Mouse (Mus musculus) hindbrain, embryonic 16.5 days (tissue): ENCODE results near the gene Zfp160. TPM values are rescaled to one million over a fixed set of nuclear protein-coding genes. Genes with fewer than 3 reads are reported as not detected.
"Not testable (repeated sequence)": the region's sequence is repeated elsewhere in the genome, so short reads cannot be mapped to it uniquely, and the experiment has no call there.

Experiments
- ATAC-seq: fragments of 200-750 bp; cut with Nextera tagmentation; 2 replicates; pipeline ENCODE4 v1.8.0; 2017; ENCODE audit warnings: moderate TSS enrichment, moderate library complexity
- H3K27ac ChIP-seq: fragments of 300-500 bp; sonication (generic); 2 replicates; pipeline ENCODE4 v1.5.1; 2014; ENCODE audit warnings: low read depth, mild to moderate bottlenecking, control low read depth, low read length, moderate library complexity
- H3K27me3 ChIP-seq: fragments of 300-500 bp; sonication (generic); replicated peaks from 2 replicates; pipeline ENCODE4 v1.6.1; 2014; ENCODE audit warnings: low read length; ENCODE audit not compliant: control insufficient read depth, insufficient read depth
- H3K36me3 ChIP-seq: fragments of 300-500 bp; sonication (generic); 2 replicates; pipeline ENCODE4 v1.6.1; 2014; ENCODE audit warnings: mild to moderate bottlenecking, low read length, moderate library complexity, mixed read lengths; ENCODE audit not compliant: control insufficient read depth, insufficient read depth
- H3K4me1 ChIP-seq: fragments of 300-500 bp; sonication (generic); 2 replicates; pipeline ENCODE4 v1.6.1; 2014; ENCODE audit warnings: low read depth, low read length; ENCODE audit not compliant: control insufficient read depth, insufficient read depth
- H3K4me2 ChIP-seq: fragments of 300-500 bp; sonication (generic); 2 replicates; pipeline ENCODE4 v1.6.1; 2014; ENCODE audit warnings: mild to moderate bottlenecking, low read length, control low read depth, moderate library complexity
- H3K4me3 ChIP-seq: fragments of 300-500 bp; sonication (generic); 2 replicates; pipeline ENCODE4 v1.5.1; 2014; ENCODE audit warnings: mild to moderate bottlenecking, low read length, control low read depth, moderate library complexity
- H3K9ac ChIP-seq: fragments of 300-500 bp; sonication (generic); 2 replicates; pipeline ENCODE4 v1.6.1; 2014; ENCODE audit warnings: low read depth, mild to moderate bottlenecking, control low read depth, low read length, moderate library complexity
- H3K9me3 ChIP-seq: fragments of 300-500 bp; sonication (generic); 2 replicates; pipeline ENCODE4 v1.6.1; 2014; ENCODE audit warnings: mild to moderate bottlenecking, low read length, moderate library complexity; ENCODE audit not compliant: control insufficient read depth
- WGBS: fragments of 180-500 bp; shearing (Covaris S2); extraction: QIAGEN DNeasy Blood & Tissue Kit; methylation state at CpG from one replicate; pipeline ENCODE4 v1.1.7; 2014; 5-methylcytosine and 5-hydroxymethylcytosine counted together
- polyA plus RNA-seq: library from polyadenylated mRNA; unstranded; fragments of >200 nt; fragmentation: Nextera tagmentation; extraction: Ambion mirVana; gene quantifications from 2 replicates; pipeline ENCODE4 v1.2.1, GENCODE M21; 2015

The Zfp160 gene
- polyA plus RNA-seq, result 13.7 and 15.4 TPM in 2 replicates

DNA sequence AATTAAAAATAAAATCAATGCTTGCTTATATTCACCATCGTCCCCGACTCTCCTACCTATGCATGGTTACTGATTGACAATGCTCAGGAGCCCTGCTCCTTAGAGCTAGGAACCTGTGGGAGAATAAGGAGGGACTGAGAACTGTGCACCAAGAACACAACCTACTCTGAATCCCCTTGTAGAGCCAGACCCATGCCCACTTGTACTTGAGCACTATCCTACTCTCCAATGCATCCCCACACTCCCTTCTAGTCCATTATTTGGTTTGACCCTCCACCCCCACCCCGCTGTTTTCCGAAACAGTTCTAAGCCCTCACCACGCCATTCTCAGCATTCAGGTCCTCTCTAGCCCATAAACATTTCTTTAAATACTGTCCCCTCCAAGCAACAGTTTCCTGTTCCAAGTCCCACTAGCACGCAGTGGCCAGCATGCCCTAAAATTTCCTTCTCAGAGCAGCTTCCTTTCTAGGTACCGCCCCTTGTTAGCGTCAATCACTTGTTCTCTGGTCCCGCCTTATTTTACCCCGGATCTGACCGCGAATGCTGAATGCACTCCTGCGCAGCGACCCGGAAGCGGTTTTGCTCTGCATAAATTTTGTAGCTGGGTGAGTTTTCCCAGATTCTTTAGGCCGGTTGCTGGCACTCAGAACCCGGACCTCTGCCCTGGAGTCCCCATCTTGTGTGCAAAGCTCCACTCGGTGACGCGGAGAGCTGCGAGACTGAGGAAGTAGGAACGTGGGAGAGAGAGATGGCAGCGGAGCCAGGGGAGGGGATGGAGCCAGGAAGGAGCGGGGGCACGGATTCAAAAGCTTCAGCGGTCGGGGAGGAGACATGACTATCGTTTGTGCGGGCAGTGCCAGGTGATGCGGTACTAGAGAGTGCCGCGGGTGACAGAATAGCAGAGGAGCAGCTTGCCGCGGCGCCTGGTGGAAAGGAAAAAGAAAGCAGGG lies at the start of gene Zfp160:
Gene Zfp160, plus strand, starts transcription at position 522 of the 950 bp plus-strand sequence.
- peaks cover 9% of the 10 kb centered on the region for H3K4me1 ChIP-seq
- ATAC-seq, result peak; percentile 98
- H3K27me3 ChIP-seq, result no peaks in the 10 kb centered on the region
- peak within 1 kb of the TSS; percentile 91 for H3K27ac ChIP-seq
- peak within 1 kb of the TSS; percentile 88 for H3K9ac ChIP-seq
- H3K9me3 ChIP-seq, result no peaks in the 10 kb centered on the region
- H3K36me3 ChIP-seq, result peaks cover 10% of the 10 kb centered on the region; the same call in 1 of the 2 replicates
- H3K4me2 ChIP-seq, result peak within 1 kb of the TSS; percentile 78
- H3K4me3 ChIP-seq, result peak within 1 kb of the TSS; percentile 71
- 6% methylated on average over 36 of the region's 36 CpGs for WGBS

DNA sequence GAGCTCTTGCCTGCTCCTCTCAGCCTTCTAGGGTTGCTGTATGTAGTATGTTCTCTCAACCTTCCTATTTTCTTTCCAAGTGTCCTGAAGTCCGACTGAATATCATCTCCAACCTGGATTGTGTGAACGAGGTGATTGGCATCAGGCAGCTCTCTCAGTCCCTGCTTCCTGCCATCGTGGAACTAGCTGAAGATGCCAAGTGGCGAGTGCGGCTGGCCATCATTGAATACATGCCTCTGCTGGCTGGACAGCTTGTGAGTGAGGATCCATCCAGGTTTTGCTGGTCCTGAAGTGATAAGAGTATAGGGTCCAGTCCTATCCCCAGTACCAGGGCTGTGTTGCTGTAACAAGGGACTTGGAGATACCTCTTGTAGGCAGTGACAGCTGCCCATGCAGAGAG lies 48.3 kb upstream of the Zfp160 start:
- no peak for ATAC-seq

DNA sequence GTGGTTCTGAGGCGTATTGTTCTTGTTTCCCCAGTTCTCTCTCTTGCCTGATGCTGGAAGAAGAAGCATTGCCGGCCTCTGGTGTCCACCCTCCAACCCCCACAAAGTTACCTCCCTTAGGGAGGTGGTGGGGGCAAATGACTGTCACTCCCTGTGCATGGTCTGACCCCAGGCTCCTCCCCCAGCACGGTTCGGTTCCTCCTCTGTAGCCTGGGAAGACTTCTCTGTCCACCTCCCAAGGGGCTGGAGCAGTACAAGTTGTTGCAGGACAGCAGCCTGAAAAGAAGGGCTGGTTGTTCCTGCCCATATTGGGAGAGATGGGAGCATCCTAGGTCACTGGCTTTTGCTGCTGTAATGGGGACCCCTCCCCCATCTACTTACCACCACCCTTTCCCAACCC lies 43.3 kb upstream of the Zfp160 start:
- Histone ChIP-seq H3K36me3 (peaks cover 70% of the 10 kb centered on the region), H3K4me3 (no peak overlapping the region), H3K4me2 (no peak overlapping the region), H3K27ac (no peak overlapping the region), H3K27me3 (no peaks in the 10 kb centered on the region), H3K9ac (no peak overlapping the region), H3K4me1 (no peaks in the 10 kb centered on the region), H3K9me3 (no peaks in the 10 kb centered on the region)
- 94% methylated on average over 4 of the region's 4 CpGs for WGBS
- no peak for ATAC-seq

More for the DNA sequence above, 48.3 kb upstream of the Zfp160 start:
- H3K4me2 ChIP-seq, result no peak overlapping the region
- peaks cover 84% of the 10 kb centered on the region for H3K36me3 ChIP-seq
- no peak overlapping the region for H3K4me3 ChIP-seq
- 97% methylated on average over 5 of the region's 5 CpGs for WGBS
- H3K27ac ChIP-seq, result no peak overlapping the region
- no peak overlapping the region for H3K9ac ChIP-seq
- H3K27me3 ChIP-seq, result no peaks in the 10 kb centered on the region
- no peaks in the 10 kb centered on the region for H3K9me3 ChIP-seq
- no peaks in the 10 kb centered on the region for H3K4me1 ChIP-seq

DNA sequence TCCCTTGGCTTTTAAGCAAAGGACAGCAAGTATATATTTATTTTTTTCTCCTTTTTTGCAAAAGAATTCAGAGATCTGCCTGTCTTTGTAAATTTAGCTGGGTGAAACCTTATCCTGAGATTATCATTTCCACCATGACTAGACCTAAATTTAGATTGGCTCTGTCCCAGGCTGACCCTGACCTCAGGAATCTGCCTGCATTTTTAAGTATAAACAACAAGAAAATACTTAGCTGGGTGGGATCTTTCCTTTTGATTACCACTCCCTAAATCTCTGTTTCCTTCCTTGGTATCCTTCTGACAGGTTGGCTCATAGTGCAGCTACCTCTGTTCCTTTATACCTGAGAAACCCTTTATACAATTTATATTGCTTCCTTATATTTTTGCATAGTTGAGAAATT lies 42.0 kb upstream of the Zfp160 start:
- no peak overlapping the region for H3K4me3 ChIP-seq

DNA sequence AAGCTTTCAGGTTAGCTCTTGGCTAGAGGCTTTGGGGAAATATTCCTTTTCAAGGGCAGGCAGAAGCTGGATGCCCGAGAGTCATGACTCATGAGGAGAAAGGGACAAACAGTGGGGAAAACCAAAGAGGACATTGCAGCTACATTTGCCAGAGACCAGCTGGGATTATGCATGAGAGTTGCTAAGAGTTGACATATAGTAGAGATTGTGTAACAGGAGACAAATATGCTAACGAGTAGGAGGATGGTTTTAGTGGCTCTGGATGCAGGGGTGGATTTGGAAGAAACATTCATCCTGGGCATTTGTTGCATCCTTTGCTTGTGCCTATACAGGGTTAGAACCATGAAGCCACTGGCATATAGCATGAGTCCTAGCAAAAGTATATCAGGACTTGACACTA lies 15.0 kb upstream of the Zfp160 start:
- ATAC-seq, result no peak
- no peak overlapping the region for H3K4me2 ChIP-seq
- no peaks in the 10 kb centered on the region for H3K27me3 ChIP-seq

More for the DNA sequence above, 42.0 kb upstream of the Zfp160 start:
- Histone ChIP-seq H3K9ac (no peak overlapping the region), H3K27me3 (no peaks in the 10 kb centered on the region), H3K27ac (no peak overlapping the region), H3K9me3 (no peaks in the 10 kb centered on the region), H3K4me2 (no peak overlapping the region), H3K4me1 (no peaks in the 10 kb centered on the region), H3K36me3 (peaks cover 65% of the 10 kb centered on the region)
- ATAC-seq, result no peak

DNA sequence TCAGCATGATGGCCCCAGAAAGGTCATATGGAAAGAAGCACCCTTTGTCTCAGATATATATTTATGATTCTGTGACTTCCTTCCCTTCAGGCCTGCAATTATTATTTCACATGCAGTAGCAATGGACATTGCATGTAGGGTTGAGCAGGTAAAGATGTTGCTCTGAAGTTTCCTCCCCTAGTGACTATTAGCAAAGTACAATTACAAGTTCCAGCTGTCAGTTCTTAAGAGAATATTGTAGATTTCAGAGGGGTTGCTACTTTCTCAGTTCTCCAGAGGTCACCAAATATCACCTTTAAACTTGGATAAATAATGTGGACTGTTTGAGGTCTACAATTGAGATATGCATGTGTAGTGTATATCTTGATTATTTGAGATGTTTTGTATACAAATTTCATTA lies 12.3 kb upstream of the Zfp160 start, which contains the start of gene Vmn1r233:
Gene Vmn1r233, minus strand, starts transcription at position 101 of the 400 bp plus-strand sequence.
- Histone ChIP-seq H3K9ac (no peak within 1 kb of the TSS), H3K27ac (no peak within 1 kb of the TSS), H3K36me3 (no peaks in the 10 kb centered on the region), H3K4me1 (no peaks in the 10 kb centered on the region), H3K4me2 (no peak within 1 kb of the TSS), H3K9me3 (no peaks in the 10 kb centered on the region), H3K27me3 (no peaks in the 10 kb centered on the region), H3K4me3 (no peak within 1 kb of the TSS)
- ATAC-seq, result no peak

More for the DNA sequence above, 15.0 kb upstream of the Zfp160 start:
- Histone ChIP-seq H3K9me3 (no peaks in the 10 kb centered on the region), H3K4me3 (no peak overlapping the region), H3K9ac (no peak overlapping the region), H3K4me1 (no peaks in the 10 kb centered on the region), H3K36me3 (no peaks in the 10 kb centered on the region), H3K27ac (no peak overlapping the region)
- whole genome bisulfite sequencing, result 70% methylated on average over 2 of the region's 2 CpGs

GRCm38 (mm10) chr17:21009726-21010125 lies 1.0 kb downstream of the Zfp160 start:
- Histone ChIP-seq H3K27me3 (no peaks in the 10 kb centered on the region), H3K4me2 (peak overlapping the region; percentile 78), H3K9ac (peak overlapping the region; percentile 88), H3K36me3 (peaks cover 10% of the 10 kb centered on the region; the same call in 1 of the 2 replicates), H3K9me3 (no peaks in the 10 kb centered on the region), H3K4me1 (peaks cover 9% of the 10 kb centered on the region), H3K4me3 (peak overlapping the region; percentile 71), H3K27ac (no peak overlapping the region)
- 29% methylated on average over 1 of the region's 1 CpGs for WGBS
- no peak for ATAC-seq

DNA sequence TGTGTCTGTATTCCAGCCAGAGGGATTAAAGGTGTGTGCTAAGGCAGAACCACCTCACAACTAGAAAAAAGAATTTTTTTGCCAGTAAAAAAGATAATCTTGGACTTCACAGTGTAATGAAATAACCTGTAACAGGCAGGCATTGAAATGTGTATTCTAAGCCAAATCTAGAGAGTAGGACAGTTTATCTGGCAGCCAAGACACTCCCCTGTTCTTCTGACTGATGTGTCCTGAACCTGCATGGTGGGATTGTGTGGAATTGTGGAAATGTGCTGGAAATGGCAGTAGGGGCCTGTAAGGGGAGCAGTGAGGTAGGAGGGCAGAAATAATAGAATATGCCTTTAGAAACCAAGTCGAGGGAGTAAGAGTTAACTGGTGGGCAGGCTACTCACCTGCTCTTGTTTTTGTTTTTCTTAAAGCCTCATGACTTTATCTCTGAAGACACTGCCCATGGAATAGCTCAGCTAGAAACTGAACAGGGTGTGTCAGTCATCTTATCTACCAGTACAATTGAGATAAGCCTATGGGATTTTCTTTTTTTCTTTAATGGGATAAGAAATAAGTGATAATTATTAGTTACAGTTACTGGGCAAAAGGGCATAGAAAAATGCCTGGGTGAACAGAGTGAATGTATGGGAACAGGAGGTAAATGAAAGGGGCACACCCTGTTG lies 9.8 kb downstream of the Zfp160 start:
- WGBS, result 90% methylated on average over 1 of the region's 1 CpGs
- Histone ChIP-seq H3K27me3 (no peaks in the 10 kb centered on the region), H3K4me3 (no peak overlapping the region), H3K9ac (no peak overlapping the region), H3K4me2 (no peak overlapping the region), H3K9me3 (no peaks in the 10 kb centered on the region), H3K4me1 (no peaks in the 10 kb centered on the region), H3K27ac (no peak overlapping the region), H3K36me3 (peaks cover 28% of the 10 kb centered on the region)
- ATAC-seq, result no peak

DNA sequence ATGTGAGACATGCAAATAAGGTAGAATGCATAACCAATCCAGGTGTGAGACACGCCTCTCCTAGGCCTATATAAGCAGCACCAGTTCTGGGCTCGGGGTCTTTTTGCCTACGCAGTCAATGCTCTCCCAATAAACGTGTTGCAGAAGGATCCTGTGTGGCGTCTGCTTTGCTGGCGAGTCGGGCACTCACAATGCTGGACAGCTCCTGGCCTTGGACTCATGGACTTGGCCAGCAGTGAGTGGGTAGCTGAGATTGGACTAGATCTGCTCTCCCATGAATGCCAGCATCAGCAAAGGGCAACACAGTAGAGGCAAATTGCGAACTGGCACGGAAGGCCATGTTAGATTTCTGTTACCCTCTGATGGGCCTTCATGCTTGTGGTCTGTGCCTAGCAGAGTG lies 39.3 kb downstream of the Zfp160 start:
- not testable (repeated sequence) for H3K4me2 ChIP-seq, H3K4me1 ChIP-seq, H3K4me3 ChIP-seq, H3K9ac ChIP-seq, H3K36me3 ChIP-seq, H3K9me3 ChIP-seq, H3K27ac ChIP-seq, ATAC-seq, H3K27me3 ChIP-seq
- 90% methylated on average over 9 of the region's 9 CpGs for WGBS
